Mouse (Mus musculus) forelimb bud, embryonic 11.5 days (tissue): ENCODE data around the gene Col4a3bp.

Experiments
- DNase-seq: peaks from one replicate; pipeline ENCODE4 v3.0.0-alpha.2; 2012; ENCODE audit warnings: low read depth, low spot score

The Col4a3bp gene

DNA sequence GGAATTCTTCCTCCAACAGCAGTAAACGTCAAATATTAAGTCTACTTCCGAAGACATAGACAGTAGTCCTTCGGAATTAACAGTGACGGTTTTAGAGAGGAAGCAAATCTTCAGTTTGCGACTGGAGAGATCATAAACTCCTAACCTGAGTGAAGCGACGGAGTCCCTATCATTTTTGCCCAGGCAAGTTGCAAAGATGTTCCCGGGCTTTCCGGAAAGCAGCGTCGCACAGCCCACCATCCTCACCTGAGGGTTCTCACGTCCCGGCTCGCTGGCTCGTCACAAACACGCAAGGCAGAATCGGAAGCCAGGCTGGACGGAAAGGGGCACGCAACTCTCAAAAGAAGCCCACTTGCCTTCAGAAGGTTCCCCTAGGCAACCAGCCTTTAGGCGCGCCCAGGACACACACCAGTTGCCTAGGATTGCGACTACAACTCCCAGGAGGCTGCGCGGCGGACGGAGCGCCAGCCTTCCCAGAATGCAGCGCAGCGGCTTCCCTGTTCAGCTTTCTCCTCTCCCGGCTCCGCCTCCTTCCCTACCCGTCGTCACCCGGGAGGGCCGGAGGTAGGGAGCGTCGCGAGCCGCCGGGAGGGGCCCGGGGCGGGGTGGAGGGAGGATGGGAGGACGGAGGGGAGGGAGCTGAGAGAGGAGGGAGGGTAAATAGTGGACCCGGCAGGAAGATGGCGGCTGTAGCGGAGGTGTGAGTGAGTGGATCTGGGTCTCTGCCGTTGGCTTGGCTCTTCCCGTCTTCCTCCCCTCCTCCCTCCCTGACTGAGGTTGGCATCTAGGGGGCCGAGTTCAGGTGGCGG lies at the start of gene Col4a3bp, which contains the start of gene Polk:
Col4a3bp (plus strand) TSS at position 538 of the 809 bp plus-strand sequence.
Polk (minus strand) TSS at position 499 of the 809 bp plus-strand sequence.
- DNase-seq, result peak; percentile 97

DNA sequence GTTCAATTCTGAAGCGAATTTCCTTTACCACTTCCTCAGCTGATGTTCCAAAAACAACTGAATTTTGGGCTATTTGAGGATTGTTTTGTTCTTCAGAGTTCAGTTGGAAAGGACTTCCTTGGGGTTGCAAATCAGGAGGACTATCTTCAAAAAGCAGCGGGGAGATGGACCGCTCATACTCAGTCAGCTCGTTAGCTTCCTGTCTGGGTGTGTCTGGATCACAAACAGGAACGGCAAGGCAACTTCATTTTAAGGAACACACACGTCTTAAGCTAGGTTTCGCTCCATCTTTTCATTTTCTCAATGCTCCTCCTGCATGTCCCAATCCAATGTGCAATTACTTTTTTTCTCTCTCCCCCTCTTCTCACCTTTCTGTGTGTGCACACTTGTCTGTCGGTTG lies 45.8 kb upstream of the Col4a3bp start:
- DNase-seq, result no peak

DNA sequence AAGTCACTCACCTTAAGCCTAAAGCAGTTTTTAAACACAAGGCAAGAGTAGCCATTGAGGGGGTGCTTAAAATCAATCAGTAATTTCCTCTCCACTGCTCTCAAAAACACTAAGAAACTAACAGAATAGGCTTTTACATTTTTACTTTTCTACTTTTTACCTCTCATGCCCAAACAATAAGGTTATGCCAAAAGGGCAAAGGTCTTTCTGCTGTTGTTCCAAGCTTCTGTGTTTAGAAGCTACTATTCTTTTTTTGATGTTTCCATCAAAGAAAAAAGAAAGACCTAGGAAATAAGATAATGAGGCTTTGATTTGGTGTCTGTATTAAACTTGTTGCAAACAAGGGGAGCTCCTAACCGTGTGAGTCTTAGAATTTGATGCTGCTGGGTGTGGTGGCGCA lies 42.5 kb upstream of the Col4a3bp start:
- no peak for DNase-seq

- no peak for DNase-seq
These were observed 36.8 kb upstream of the Col4a3bp start for GRCm38 (mm10) chr13:96505661-96506060.

DNA sequence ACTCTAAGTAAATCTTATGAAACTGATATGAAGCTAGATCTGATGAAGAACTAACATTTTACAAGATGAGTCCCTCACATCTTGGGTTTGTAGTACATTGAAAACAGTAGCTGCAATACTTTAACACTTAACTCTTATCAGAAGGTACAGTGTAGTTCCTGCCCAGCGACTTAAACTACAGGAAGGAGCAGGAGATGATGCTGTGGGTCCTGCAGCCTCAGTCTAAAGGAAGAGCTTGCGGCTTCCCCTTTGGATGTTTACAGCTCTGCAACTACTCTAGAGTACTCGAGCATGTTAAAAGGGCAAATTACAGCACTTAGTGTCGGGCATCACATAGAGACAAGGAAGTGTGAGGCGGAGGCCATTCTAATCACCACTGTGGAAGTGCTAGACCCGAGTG lies 36.1 kb upstream of the Col4a3bp start:
- no peak for DNase-seq

DNA sequence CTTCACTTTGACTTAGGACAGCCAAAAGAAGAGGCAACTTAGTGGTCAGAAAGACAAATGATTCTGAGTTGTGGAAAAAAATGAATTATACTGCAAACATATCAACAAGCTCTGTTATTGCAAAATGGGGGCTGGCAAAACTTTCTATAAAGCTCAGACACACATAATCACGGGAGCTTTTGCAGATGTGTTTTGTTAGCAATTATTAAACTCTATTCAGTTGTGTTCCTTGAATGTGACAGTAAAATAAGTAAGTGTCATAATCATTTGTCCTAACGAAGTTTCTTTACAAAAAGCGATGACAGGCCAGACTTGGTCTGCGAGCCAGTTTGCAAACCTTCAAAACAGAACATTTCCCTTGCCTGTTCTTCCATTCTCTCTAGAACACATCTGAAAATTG lies 34.9 kb upstream of the Col4a3bp start:
- no peak for DNase-seq

DNA sequence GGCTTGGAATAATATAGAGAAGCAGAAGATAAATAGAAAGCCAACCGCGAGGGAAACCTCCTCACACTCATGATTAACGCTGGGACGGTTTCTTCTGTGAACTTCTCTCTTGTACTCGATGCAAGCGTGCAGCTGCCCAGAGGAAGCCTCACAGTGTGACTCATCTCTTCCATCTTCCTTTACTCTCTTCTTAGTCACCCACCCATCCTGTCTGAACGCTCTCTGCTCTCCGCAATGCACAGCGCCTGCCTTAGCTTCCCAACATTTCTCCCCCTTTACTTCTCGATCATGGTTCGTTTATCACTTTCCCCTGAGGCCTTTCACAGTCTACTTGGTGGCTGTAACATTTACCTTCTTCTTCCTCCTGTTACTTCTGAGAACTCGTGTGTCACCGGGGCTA lies 31.8 kb upstream of the Col4a3bp start:
- DNase-seq, result no peak

- DNase-seq, result no peak
These were observed 31.2 kb upstream of the Col4a3bp start for GRCm38 (mm10) chr13:96511262-96511661.

DNA sequence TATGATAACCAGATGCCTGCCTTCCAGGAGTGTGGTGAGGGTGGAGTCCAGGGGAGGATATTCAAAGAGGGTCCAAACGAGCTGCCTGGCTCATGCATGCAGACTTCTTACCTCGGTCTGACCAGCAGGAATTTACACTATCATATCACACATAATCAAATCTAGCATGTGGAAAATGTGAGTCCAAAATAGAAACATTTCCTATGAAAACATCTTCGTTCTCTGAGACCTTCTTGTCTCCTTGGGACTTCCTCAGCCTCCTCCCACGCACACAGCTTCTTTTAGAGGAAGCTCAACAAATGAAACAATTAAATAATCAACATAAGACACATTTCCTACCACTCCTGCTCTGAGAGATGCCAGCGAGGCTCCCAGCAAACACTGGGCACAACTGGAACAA lies 30.5 kb upstream of the Col4a3bp start:
- DNase-seq, result peak; percentile 19

DNA sequence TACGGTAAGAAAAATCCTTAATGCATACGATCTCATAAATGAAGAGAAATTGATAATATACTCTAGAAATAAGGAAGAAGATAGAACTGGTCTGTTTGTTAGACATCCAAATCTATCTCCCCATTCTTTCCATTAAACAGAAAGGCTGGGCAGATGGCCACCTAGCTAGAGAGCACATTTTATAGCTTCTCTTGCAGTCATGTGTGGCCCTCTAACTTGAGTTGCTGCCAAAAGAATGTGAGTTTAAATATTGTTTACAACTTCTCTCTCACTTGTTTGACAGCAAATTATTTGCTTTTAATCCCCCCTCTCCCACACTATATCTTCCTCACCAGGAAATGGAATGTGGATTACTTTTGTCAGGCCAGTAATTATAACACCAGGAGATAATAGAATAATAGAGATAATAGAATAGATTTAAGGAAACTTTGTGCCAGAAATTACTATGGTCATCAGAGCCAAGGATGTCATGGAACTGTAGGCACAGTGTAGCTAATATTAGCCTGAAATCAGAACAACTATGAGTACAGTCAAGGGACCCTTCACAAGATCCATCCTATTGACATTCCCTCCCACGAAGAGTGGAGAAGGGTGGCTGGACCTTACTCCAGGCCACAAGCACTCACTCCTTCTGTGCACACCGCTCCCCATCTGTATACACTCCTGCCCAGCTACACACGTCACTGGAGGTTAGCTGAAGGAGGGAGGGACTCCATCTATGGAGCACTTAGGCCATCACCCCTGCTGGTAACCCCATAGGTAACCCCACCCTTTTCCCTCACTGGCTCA lies 28.1 kb upstream of the Col4a3bp start:
- DNase-seq, result no peak

GRCm38 (mm10) chr13:96516249-96516648 lies 26.2 kb upstream of the Col4a3bp start:
- DNase-seq, result no peak

DNA sequence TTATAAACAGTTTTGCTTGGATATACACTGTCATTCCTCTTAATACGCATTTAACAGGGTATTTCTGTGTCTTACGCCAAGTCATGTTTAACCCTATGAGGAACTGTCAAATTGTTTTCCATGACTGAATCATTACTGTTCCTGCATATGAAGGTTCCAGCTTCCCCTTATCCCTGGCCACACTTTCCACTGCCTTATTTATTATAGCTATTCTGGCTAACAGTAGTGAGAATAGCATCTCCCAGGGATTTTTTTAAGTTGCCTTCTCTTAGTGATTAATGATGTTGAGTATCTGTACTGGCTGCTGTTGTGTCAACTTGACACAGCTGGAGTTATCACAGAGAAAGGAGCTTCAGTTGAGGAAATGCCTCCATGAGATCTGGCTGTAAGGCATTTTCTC lies 25.1 kb upstream of the Col4a3bp start:
- DNase-seq, result no peak

DNA sequence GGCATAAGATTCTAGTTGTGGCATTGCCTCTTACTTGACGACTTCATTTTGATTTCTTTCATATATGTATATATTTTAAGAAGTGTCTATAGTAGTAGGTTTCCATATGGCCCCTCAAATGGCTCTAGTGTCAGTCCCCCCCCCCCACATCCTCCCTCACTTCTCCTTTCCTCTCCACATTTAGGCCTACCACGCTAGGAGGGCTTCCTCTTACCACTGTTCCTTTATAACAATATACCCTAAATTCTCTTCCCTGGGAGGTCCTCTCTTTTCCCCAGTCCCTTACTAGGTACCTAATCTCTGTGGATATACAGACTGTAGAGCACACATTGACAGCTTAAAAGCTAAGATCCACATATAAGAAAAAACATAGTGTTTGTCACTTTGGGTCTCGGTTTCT lies 21.1 kb upstream of the Col4a3bp start:
- no peak for DNase-seq

- DNase-seq, result no peak
These were observed 15.4 kb upstream of the Col4a3bp start for GRCm38 (mm10) chr13:96527022-96527421.

GRCm38 (mm10) chr13:96527856-96528255 lies 14.6 kb upstream of the Col4a3bp start:
- no peak for DNase-seq

GRCm38 (mm10) chr13:96528776-96529175 lies 13.6 kb upstream of the Col4a3bp start:
- DNase-seq, result no peak

- DNase-seq, result no peak
These were observed 12.9 kb upstream of the Col4a3bp start for GRCm38 (mm10) chr13:96529542-96529941.

DNA sequence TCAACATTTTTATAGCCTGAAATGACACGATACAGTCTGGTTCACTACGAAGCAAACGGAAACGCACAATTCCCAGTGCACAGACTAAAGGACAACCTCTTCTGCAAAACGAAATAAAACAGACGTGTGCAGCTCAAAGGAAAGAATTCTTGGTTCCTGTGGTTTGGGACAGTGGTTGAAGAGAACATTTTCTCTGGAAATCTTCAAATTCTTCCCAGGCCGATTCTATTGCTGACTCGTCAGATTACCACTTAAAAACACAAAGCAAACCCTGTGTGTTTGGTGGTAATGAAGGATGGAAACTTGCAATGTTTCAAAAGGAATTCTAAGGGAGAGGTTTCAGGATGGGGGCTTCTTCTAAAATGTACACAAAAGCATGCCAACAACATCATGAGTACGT lies 12.4 kb upstream of the Col4a3bp start:
- no peak for DNase-seq

DNA sequence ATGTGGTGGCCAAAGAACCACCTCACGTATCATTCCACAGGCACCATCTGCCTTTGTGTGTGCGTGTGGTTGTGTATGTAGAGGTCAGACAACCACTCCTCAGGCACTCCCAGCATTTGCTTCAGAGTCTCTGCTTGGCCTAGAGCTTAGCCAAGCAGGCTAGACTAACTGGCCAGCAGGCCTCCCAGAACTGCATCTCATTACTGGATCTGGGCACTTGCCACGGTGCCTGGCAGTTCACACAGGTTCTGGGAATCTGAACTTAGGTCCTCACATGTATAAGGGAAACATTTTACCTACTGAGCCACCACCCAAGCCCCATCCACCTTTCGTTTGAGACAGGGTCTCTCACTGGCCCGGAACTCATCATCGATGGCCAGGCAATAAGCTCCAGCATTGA lies 10.2 kb upstream of the Col4a3bp start:
- DNase-seq, result no peak

- no peak for DNase-seq
These were observed 8.7 kb upstream of the Col4a3bp start for GRCm38 (mm10) chr13:96533742-96534141.

GRCm38 (mm10) chr13:96536821-96537572 lies 5.4 kb upstream of the Col4a3bp start:
- no peak for DNase-seq

- no peak for DNase-seq
These were observed 4.3 kb upstream of the Col4a3bp start for GRCm38 (mm10) chr13:96538103-96538502.
